Mouse (Mus musculus): ENCODE results near the gene Pwwp2a.

- no peak for TF ChIP-seq GATA1 (IDR thresholded peaks at IDR 0.05; ENCODE audit: borderline replicate concordance, low read length)
- no peak for TF ChIP-seq FLI1 (IDR thresholded peaks at IDR 0.05; ENCODE audit: low read length)
Measured at GRCm38 (mm10) chr11:43698621-43699020, 16.8 kb downstream of the Pwwp2a start.

All from megakaryocyte, embryonic 14.5 days (primary cell).